Mouse (Mus musculus) kidney, adult 2 months (tissue): Measurements from ENCODE around the gene Cpeb3. TPM values are rescaled to one million over a fixed set of nuclear protein-coding genes. Genes with fewer than 3 reads are reported as not detected.
A peak's percentile ranks its signal among the peaks of the same experiment; 100 is the strongest.

Source experiments
- DNase-seq: peaks from one replicate; pipeline ENCODE4 v3.0.0; 2021
- H3K27ac ChIP-seq: fragments of 200-500 bp; 2 replicates; pipeline ENCODE4 v1.5.1; 2012; ENCODE audit warnings: low read depth, low read length, control low read depth, inconsistent platforms; ENCODE audit not compliant: insufficient read depth
- H3K27me3 ChIP-seq: fragments of 200-500 bp; replicated peaks from 2 replicates; pipeline ENCODE4 v1.6.1; 2012; ENCODE audit warnings: mild to moderate bottlenecking, moderate library complexity, low read length, inconsistent platforms; ENCODE audit not compliant: control insufficient read depth, insufficient read depth
- H3K36me3 ChIP-seq: fragments of 200-500 bp; 2 replicates; pipeline ENCODE4 v1.6.1; 2012; ENCODE audit warnings: mild to moderate bottlenecking, moderate library complexity, low read length, inconsistent platforms; ENCODE audit not compliant: control insufficient read depth, insufficient read depth
- H3K4me1 ChIP-seq: fragments of 200-500 bp; 2 replicates; pipeline ENCODE4 v1.6.1; 2011; ENCODE audit warnings: low read length; ENCODE audit not compliant: control insufficient read depth, insufficient read depth
- H3K4me3 ChIP-seq: fragments of 200-500 bp; 2 replicates; pipeline ENCODE4 v1.5.1; 2011; ENCODE audit warnings: mild to moderate bottlenecking, low read depth, low read length, control low read depth; ENCODE audit not compliant: insufficient read depth
- CTCF ChIP-seq: fragments of 200-500 bp; conservative IDR thresholded peaks from 2 replicates; pipeline ENCODE4 v1.5.1; 2011; ENCODE audit warnings: low read depth, mild to moderate bottlenecking, control low read depth, low read length, moderate library complexity, mixed read lengths; ENCODE audit not compliant: insufficient read depth, insufficient read length
- POLR2A ChIP-seq: fragments of 200-500 bp; IDR thresholded peaks from one replicate; pipeline ENCODE4 v1.6.1; 2011; ENCODE audit warnings: low read depth, low read length, control low read depth
- WGBS: fragments of 180-500 bp; shearing (Covaris S2); methylation state at CpG from one replicate; pipeline ENCODE4 v1.1.7; 2018; 5-methylcytosine and 5-hydroxymethylcytosine counted together
- polyA plus RNA-seq: library from polyadenylated mRNA; depleted of rRNA; stranded (reverse); fragments of >200 nt; gene quantifications from 2 replicates; pipeline ENCODE4 v1.2.3, GENCODE M21; 2012

The Cpeb3 gene
- polyA plus RNA-seq, 1 experiment, result 14.2 TPM

GRCm38 (mm10) chr19:37174716-37175435 is 33.5 kb downstream of the Cpeb3 start:
- H3K4me1 ChIP-seq, result peaks cover 9% of the 10 kb centered on the region; the same call in 1 of the 2 replicates
- H3K36me3 ChIP-seq, result peaks cover 2% of the 10 kb centered on the region
- TF ChIP-seq POLR2A (no peak), CTCF (no peak)
- peak overlapping the region; percentile 100 for H3K27ac ChIP-seq
- peak overlapping the region; percentile 88 for H3K4me3 ChIP-seq
- peak; percentile 88 for DNase-seq
- no peaks in the 10 kb centered on the region for H3K27me3 ChIP-seq
- WGBS, result under 1% methylated on average over 36 of the region's 36 CpGs

- Histone ChIP-seq H3K4me3 (peak overlapping the region; percentile 88), H3K27ac (peak overlapping the region; percentile 100), H3K4me1 (peaks cover 9% of the 10 kb centered on the region; the same call in 1 of the 2 replicates), H3K27me3 (no peaks in the 10 kb centered on the region), H3K36me3 (peaks cover 2% of the 10 kb centered on the region)
- TF ChIP-seq POLR2A (no peak), CTCF (no peak)
- DNase-seq, result peak; percentile 51
- 1% methylated on average over 70 of the region's 70 CpGs for WGBS
Observed at GRCm38 (mm10) chr19:37174116-37174715, 34.2 kb downstream of the Cpeb3 start.

- WGBS, result 20% methylated on average over 20 of the region's 20 CpGs
- Histone ChIP-seq H3K4me3 (peak overlapping the region; percentile 88), H3K36me3 (peaks cover 2% of the 10 kb centered on the region), H3K4me1 (peaks cover 8% of the 10 kb centered on the region; the same call in 1 of the 2 replicates), H3K27ac (peak overlapping the region; percentile 100), H3K27me3 (no peaks in the 10 kb centered on the region)
- no peak for TF ChIP-seq CTCF
- peak; percentile 70 for DNase-seq
Observed at GRCm38 (mm10) chr19:37173331-37174115, 34.9 kb downstream of the Cpeb3 start.

- Histone ChIP-seq H3K27ac (peak overlapping the region; percentile 100), H3K4me3 (peak overlapping the region; percentile 52), H3K36me3 (peaks cover 2% of the 10 kb centered on the region), H3K4me1 (peaks cover 3% of the 10 kb centered on the region; the same call in 1 of the 2 replicates), H3K27me3 (no peaks in the 10 kb centered on the region)
- DNase-seq, result peak; percentile 18
- TF ChIP-seq POLR2A (no peak), CTCF (no peak)
- 57% methylated on average over 11 of the region's 11 CpGs for WGBS
Observed at GRCm38 (mm10) chr19:37172566-37173130, 35.8 kb downstream of the Cpeb3 start.

- no peak for DNase-seq
Observed at GRCm38 (mm10) chr19:37172096-37172495, 36.3 kb downstream of the Cpeb3 start.

GRCm38 (mm10) chr19:37156770-37157336 is 51.5 kb downstream of the Cpeb3 start:
- no peak overlapping the region for H3K27ac ChIP-seq
- DNase-seq, result peak; percentile 42
- TF ChIP-seq POLR2A (no peak), CTCF (no peak)
- no peaks in the 10 kb centered on the region for H3K27me3 ChIP-seq
- no peaks in the 10 kb centered on the region for H3K36me3 ChIP-seq
- H3K4me1 ChIP-seq, result 0 out of 2 replicates have a peak, but pooled peaks cover 6% of the 10 kb centered on the region
- H3K4me3 ChIP-seq, result no peak overlapping the region
- WGBS, result 35% methylated on average over 5 of the region's 5 CpGs

More at GRCm38 (mm10) chr19:37172096-37172495, 36.3 kb downstream of the Cpeb3 start:
- H3K4me3 ChIP-seq, result peak overlapping the region; percentile 47
- H3K36me3 ChIP-seq, result peaks cover 2% of the 10 kb centered on the region
- TF ChIP-seq POLR2A, result no peak
- H3K27ac ChIP-seq, result peak overlapping the region; percentile 100
- peaks cover 3% of the 10 kb centered on the region; the same call in 1 of the 2 replicates for H3K4me1 ChIP-seq
- WGBS, result 55% methylated on average over 1 of the region's 1 CpGs
- H3K27me3 ChIP-seq, result no peaks in the 10 kb centered on the region

DNA sequence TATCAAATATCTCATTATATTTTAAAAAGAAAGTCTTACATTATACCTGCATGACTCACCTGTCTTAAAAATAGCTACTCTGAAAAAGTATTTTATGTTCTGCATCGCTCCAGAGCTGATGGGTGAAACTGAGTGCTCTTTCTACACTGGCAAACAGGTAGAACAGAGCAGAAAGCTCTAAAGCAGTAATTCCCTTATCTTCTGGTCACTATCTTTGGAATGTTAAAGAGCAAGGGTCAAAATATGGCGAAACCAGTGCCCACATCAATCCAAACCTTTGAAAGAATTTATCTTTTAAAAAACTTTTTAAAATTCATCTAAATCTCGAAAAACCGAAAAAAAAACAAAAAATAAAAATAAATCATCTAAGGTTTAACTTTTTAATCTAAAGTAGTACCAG is 52.4 kb downstream of the Cpeb3 start:
- WGBS, result 88% methylated on average over 4 of the region's 4 CpGs
- Histone ChIP-seq H3K4me1 (0 out of 2 replicates have a peak, but pooled peaks cover 6% of the 10 kb centered on the region), H3K4me3 (no peak overlapping the region), H3K27me3 (no peaks in the 10 kb centered on the region), H3K27ac (no peak overlapping the region), H3K36me3 (no peaks in the 10 kb centered on the region)
- TF ChIP-seq CTCF (no peak), POLR2A (no peak)
- no peak for DNase-seq
